Mouse (Mus musculus): ENCODE data around the gene Pde8a. TPM values are rescaled to one million over a fixed set of nuclear protein-coding genes. Genes with fewer than 3 reads are reported as not detected.

Pde8a gene
- polyA plus RNA-seq, 1 experiment from 2014 or later = 6.4 TPM

DNA sequence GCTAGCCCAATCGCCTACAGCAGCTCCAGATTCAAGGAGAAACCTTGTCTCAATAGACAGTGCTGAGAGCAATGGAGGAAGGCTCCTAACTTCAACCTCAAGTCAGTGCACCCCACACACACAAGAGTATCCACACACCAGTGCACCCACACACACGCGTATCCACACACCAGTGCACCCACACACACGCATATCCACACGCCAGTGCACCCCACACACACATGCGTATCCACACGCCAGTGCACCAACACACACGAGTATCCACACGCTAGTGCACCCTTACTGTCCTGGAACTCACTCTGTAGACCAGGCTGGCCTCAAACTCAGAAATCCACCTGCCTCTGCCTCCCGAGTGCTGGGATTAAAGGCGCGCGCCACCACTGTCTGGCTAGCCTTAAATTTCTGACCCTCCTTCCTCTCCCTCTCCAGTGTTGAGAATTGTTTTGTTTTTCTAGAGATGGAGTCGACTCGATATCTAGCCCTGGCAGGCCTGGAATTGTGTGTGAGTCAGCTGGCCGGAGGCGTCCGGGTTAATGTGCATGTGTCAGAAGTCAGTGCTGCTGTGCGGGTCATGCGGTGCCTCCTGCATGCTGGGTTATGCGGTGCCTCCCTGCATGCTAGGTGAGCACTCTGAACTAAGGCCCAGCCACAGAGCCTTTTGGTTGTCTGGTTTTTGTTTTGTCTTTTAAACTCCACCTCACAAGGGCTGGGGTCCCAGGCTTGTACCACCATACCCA, 124.6 kb downstream of the Pde8a start:
- 92% methylated on average over 21 of the region's 21 CpGs for WGBS
- peaks cover 79% of the 10 kb centered on the region for H3K36me3 ChIP-seq
- peaks cover 6% of the 10 kb centered on the region for H3K4me1 ChIP-seq
- H3K4me2 ChIP-seq (replicated peaks) = no peak overlapping the region
- no peaks in the 10 kb centered on the region for H3K9me3 ChIP-seq (replicated peaks)
- H3K27ac ChIP-seq (replicated peaks) = no peak overlapping the region
- H3K27me3 ChIP-seq = no peaks in the 10 kb centered on the region
- H3K9ac ChIP-seq = no peak overlapping the region
- H3K4me3 ChIP-seq (replicated peaks) = no peak overlapping the region
- ATAC-seq (ENCODE audit: insufficient number of reproducible peaks, low FRiP score, low TSS enrichment, low read depth) = no peak

DNA sequence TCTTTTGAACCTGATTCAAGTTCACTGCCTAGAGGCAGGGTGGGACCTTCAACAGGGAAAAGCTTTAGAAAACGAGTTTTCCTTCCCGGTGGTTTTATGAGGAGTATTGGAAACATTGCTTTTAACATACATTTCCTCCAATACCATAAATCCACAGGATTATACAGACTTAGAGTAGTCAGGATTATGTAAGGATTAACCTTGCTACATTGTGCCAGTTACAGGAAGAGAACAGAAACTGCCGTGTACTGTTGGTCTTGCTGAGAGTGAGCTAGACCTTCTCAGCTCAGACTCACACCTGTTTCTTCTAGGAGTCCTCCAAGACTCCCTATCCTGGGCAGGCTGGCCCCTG, 125.1 kb downstream of the Pde8a start:
- Histone ChIP-seq H3K27me3 (no peaks in the 10 kb centered on the region), H3K4me1 (peaks cover 12% of the 10 kb centered on the region), H3K9me3 (replicated peaks) (no peaks in the 10 kb centered on the region), H3K4me2 (replicated peaks) (no peak overlapping the region), H3K36me3 (peaks cover 79% of the 10 kb centered on the region), H3K9ac (no peak overlapping the region), H3K27ac (replicated peaks) (no peak overlapping the region), H3K4me3 (replicated peaks) (no peak overlapping the region)
- 66% methylated on average over 3 of the region's 3 CpGs for whole genome bisulfite sequencing
- no peak for ATAC-seq (ENCODE audit: insufficient number of reproducible peaks, low FRiP score, low TSS enrichment, low read depth)

DNA sequence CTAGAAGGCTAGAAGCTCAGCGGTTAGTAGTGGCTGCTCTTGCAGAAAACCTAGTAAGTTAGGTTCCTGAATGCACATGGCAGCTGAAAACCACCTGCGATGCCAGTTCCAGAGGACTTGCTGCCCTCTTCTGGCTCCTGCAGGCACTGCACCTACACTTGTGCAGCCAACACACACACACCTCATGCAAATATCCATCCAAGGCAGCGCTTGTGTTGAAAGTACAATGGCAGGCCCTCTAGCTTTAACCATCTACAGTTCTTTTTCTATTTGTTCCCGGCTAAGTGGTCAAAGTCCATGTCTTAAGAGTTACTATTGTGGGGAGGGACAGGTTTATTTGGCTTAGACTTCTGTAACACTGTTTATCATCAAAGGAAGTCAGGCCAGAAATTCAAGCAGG, 126.4 kb downstream of the Pde8a start:
- Histone ChIP-seq H3K4me2 (replicated peaks) (no peak overlapping the region), H3K27me3 (no peaks in the 10 kb centered on the region), H3K4me1 (peaks cover 18% of the 10 kb centered on the region), H3K4me3 (replicated peaks) (no peak overlapping the region), H3K27ac (replicated peaks) (no peak overlapping the region), H3K9me3 (replicated peaks) (no peaks in the 10 kb centered on the region), H3K36me3 (peaks cover 75% of the 10 kb centered on the region), H3K9ac (no peak overlapping the region)
- 80% methylated on average over 4 of the region's 4 CpGs for WGBS
- ATAC-seq (ENCODE audit: insufficient number of reproducible peaks, low FRiP score, low TSS enrichment, low read depth) = no peak

DNA sequence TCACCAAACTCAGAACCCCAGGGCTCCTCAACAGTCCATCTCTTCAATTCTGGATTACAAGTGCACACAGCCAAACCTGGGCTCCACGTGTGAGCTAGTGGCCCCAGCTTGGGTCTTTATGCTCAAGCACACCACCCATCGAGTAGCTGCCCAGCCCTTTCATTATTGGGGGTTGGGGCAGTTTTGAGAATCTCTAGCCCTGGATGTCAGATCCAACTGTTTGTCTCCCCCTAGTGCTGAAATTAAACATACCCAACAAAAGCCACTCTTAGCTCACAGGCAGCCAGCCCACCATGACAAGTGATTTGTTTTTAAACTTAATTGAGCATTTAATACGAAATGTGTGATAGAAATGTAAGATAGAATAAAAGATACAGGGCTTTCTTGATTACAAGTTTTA, 128.2 kb downstream of the Pde8a start:
- Histone ChIP-seq H3K4me3 (replicated peaks) (no peak overlapping the region), H3K9ac (no peak overlapping the region), H3K9me3 (replicated peaks) (no peaks in the 10 kb centered on the region), H3K36me3 (peaks cover 68% of the 10 kb centered on the region), H3K27me3 (no peaks in the 10 kb centered on the region), H3K4me1 (peaks cover 18% of the 10 kb centered on the region), H3K27ac (replicated peaks) (no peak overlapping the region), H3K4me2 (replicated peaks) (no peak overlapping the region)
- ATAC-seq (ENCODE audit: insufficient number of reproducible peaks, low FRiP score, low TSS enrichment, low read depth) = no peak
- WGBS = 46% methylated on average over 3 of the region's 3 CpGs

DNA sequence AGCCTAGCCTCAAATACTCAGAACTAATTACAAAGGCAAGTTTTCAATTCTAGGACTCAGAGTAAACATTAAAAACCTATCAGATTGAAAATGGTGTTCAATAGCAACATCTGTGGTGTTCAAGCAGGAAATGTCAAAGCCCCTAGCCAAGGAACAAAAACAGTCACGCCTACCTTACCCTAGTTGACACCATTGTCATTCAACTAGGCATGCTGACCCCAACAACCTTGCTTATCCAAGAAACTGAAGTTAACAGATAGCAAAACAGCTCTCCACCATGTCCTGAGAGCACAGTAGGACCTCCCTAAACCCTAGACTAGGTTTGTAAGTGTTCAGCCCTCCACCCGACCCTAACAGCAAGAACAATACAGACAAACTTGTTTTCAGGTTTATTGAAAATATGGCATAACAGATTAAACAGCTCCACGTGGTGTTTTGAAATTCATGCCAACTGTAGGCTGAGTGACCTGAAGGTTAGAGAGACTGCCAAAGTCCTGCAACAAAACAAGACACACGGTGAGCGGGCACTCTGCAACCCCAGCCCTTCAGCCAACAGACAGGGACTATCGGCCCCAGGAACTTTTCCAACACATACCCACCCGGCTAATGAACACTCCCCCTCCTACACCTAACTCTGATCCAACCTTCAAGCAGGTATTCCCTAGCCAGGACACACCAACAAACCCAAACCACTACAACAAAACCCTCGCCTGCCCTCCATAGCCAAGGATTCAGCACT, 129.1 kb downstream of the Pde8a start:
- 63% methylated on average over 8 of the region's 8 CpGs for WGBS
- H3K9me3 ChIP-seq (replicated peaks) = no peaks in the 10 kb centered on the region
- peaks cover 60% of the 10 kb centered on the region for H3K36me3 ChIP-seq

DNA sequence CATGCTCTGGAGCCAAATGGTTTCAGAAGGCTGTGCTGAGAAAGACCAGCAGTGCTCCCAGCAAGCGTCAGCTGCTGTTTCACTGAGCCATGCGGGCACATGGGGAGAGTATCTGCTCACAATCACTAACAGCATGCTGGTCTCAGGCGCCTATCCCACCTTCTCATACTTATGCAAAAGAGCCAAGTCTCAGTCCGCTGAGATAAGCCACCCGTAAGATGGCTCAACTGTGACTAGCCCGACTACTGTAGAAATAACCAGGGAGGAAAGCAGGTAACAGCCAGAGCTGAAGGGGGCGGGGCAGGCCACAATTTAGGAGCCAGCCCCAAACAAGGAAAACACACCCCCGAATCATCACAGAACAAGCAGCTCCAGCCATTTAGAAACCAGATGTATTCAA, 129.9 kb downstream of the Pde8a start:
- 22% methylated on average over 8 of the region's 8 CpGs for WGBS
- H3K36me3 ChIP-seq = peaks cover 52% of the 10 kb centered on the region

More for the DNA sequence above, 129.1 kb downstream of the Pde8a start:
- Histone ChIP-seq H3K4me1 (peaks cover 18% of the 10 kb centered on the region), H3K9ac (no peak overlapping the region), H3K27me3 (no peaks in the 10 kb centered on the region), H3K27ac (replicated peaks) (no peak overlapping the region), H3K4me3 (replicated peaks) (peak overlapping the region; percentile 70), H3K4me2 (replicated peaks) (peak overlapping the region; percentile 85)
- no peak for ATAC-seq (ENCODE audit: insufficient number of reproducible peaks, low FRiP score, low TSS enrichment, low read depth)

DNA sequence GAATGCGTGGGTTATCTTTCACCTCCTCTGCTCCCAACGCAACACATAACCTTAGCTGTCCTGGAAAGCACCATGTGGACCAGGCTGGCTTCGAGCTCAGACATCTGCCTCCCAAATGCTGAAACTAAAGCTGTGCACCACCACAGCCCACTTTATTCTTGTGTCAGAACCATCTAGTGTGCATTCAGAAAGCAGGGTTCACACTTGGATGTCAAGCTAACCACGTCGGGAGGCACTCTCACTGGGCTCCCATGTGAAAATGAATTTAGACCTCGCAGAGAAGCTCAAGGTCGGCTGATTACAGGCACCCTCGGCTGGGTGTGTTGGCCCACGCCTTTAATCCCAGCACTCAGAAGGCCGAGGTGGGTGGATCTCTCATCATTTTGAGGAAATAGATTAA, 130.4 kb downstream of the Pde8a start:
- Histone ChIP-seq H3K4me1 (peaks cover 18% of the 10 kb centered on the region), H3K27me3 (no peaks in the 10 kb centered on the region), H3K4me2 (replicated peaks) (peak overlapping the region; percentile 85), H3K9ac (peak overlapping the region; percentile 90), H3K36me3 (peaks cover 47% of the 10 kb centered on the region), H3K4me3 (replicated peaks) (peak overlapping the region; percentile 70), H3K27ac (replicated peaks) (no peak overlapping the region; the same call in 1 of the 2 replicates), H3K9me3 (replicated peaks) (no peaks in the 10 kb centered on the region)
- no peak for ATAC-seq (ENCODE audit: insufficient number of reproducible peaks, low FRiP score, low TSS enrichment, low read depth)
- WGBS = 11% methylated on average over 10 of the region's 10 CpGs

More for the DNA sequence above, 129.9 kb downstream of the Pde8a start:
- H3K9ac ChIP-seq = peak overlapping the region; percentile 90
- peak overlapping the region; percentile 85 for H3K4me2 ChIP-seq (replicated peaks)
- H3K4me3 ChIP-seq (replicated peaks) = peak overlapping the region; percentile 70
- H3K4me1 ChIP-seq = peaks cover 18% of the 10 kb centered on the region
- no peaks in the 10 kb centered on the region for H3K9me3 ChIP-seq (replicated peaks)
- ATAC-seq (ENCODE audit: insufficient number of reproducible peaks, low FRiP score, low TSS enrichment, low read depth) = no peak
- no peak overlapping the region for H3K27ac ChIP-seq (replicated peaks)
- no peaks in the 10 kb centered on the region for H3K27me3 ChIP-seq

DNA sequence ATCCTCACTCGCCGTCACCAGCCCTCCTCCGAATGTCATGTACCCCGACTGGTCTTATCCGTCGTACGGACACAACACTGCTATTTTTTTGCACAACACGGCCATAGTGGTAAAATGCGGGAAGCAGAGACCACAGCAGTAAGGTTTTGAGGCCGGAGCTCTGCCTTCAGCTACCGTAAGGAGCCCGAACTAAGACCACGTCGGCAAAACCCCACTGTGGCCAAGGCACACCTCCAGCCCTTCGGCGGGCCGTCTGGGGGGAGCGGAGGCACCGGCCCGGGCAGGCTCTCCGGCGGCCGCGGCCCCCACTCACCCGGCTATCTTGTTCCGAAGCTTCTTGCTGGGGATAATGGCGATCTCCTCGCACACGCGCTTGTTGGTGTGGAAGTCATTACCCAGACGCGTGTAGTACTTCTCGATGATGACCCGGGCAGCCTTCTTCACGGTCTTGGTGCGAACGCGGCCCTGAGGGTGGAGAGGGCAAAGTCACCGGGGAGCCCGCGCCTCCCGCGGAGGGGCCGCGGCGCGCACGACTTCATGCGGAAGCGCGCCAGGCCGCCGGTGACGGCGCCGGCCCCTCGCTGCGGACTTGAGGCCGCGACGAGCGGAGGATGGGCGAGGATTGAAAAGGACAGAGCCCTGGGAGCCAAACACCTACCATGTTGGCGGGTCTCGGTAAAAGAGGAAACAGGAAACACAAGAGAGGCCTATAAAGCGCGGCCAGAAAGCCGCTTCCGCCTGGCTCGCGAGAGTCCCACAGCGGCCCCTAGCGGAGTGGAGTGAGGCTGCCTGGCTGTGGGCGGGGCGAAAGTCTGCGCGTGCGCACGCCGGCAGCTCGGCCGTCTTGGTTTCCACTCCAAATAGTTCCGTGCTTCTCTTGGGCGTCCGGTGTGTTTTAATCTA, 131.4 kb downstream of the Pde8a start, which contains the start of gene Rps17:
TSS of gene Rps17 (minus strand) at position 711 of the 903 bp plus-strand sequence.
- peak; percentile 92 for ATAC-seq (ENCODE audit: insufficient number of reproducible peaks, low FRiP score, low TSS enrichment, low read depth)
- peak within 1 kb of the TSS; percentile 83 for H3K27ac ChIP-seq (replicated peaks)
- no peaks in the 10 kb centered on the region for H3K27me3 ChIP-seq
- under 1% methylated on average over 85 of the region's 85 CpGs for WGBS
- peaks cover 18% of the 10 kb centered on the region for H3K4me1 ChIP-seq
- peaks cover 38% of the 10 kb centered on the region for H3K36me3 ChIP-seq
- peak within 1 kb of the TSS; percentile 90 for H3K9ac ChIP-seq
- H3K4me3 ChIP-seq (replicated peaks) = peak within 1 kb of the TSS; percentile 70
- H3K4me2 ChIP-seq (replicated peaks) = peak within 1 kb of the TSS; percentile 85
- H3K9me3 ChIP-seq (replicated peaks) = no peaks in the 10 kb centered on the region

DNA sequence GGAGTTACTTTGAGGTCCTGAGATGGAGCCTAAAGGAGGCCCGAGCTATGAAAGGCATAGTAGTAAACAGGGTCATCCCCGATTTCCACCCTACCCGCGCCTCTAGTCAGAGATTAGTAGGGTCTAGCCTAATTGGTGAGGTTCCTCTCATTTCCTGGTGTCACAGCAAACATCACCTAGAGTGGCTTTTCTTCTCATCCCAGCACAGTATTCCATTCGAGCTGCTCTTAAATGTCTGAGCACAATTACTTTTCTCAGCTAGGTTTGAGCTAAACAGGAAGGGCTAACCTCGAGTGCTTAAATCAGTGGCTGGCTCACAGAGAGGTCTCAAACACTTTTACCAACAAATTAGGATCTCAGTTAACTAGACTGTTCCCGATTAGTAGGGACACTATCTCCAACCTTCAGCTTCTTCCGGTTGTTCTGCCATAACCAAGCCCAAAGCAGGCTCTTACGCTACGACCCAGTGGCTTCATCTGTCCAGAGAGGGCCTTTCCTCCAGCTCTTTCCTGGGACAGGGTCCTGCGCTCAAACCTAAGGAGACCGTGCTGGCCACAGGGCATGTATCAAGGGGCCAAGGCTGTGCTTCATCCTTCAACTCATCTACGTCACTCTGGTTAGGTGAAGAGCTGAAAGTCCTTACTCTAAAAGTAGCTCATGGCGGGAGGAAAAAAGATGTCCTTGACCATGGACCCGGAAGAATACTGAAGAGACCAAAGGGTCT, 132.2 kb downstream of the Pde8a start:
- ATAC-seq (ENCODE audit: insufficient number of reproducible peaks, low FRiP score, low TSS enrichment, low read depth) = peak; percentile 30
- 58% methylated on average over 15 of the region's 15 CpGs for WGBS
- H3K4me1 ChIP-seq = peaks cover 18% of the 10 kb centered on the region
- H3K9ac ChIP-seq = peak overlapping the region; percentile 12; the same call in 1 of the 2 replicates
- H3K9me3 ChIP-seq (replicated peaks) = no peaks in the 10 kb centered on the region
- H3K36me3 ChIP-seq = peaks cover 30% of the 10 kb centered on the region
- H3K4me2 ChIP-seq (replicated peaks) = peak overlapping the region; percentile 45
- peak overlapping the region; percentile 70 for H3K4me3 ChIP-seq (replicated peaks)
- H3K27me3 ChIP-seq = no peaks in the 10 kb centered on the region
- H3K27ac ChIP-seq (replicated peaks) = peak overlapping the region; percentile 45; the same call in 1 of the 2 replicates

DNA sequence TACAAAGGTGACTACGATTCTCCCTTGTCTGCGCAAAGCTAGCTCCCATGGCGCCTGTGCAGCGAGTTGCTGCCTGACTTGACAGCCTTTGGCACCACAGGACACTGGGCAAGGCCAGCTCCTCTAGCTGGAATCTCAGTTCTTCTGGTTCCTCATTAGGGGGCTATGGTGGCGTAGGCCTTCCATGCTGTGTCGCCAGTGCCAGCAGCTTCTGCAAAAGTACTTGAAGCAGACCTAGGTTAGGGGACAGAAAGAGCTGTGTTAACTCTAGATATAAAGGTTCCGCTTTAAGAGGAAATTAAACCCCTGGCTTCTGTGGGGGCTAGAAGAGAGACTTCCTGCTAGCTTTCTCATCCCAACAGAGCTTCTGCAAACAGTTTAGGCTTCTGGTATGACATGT, 134.8 kb downstream of the Pde8a start:
- no peak for ATAC-seq (ENCODE audit: insufficient number of reproducible peaks, low FRiP score, low TSS enrichment, low read depth)
- no peak overlapping the region for H3K9ac ChIP-seq
- H3K4me3 ChIP-seq (replicated peaks) = no peak overlapping the region
- peaks cover 9% of the 10 kb centered on the region for H3K4me1 ChIP-seq
- no peak overlapping the region for H3K4me2 ChIP-seq (replicated peaks)
- no peaks in the 10 kb centered on the region for H3K9me3 ChIP-seq (replicated peaks)
- no peak overlapping the region for H3K27ac ChIP-seq (replicated peaks)
- no peaks in the 10 kb centered on the region for H3K27me3 ChIP-seq
- WGBS = 65% methylated on average over 7 of the region's 7 CpGs
- H3K36me3 ChIP-seq = peaks cover 4% of the 10 kb centered on the region; the same call in 1 of the 2 replicates

All from embryonic facial prominence, embryonic 15.5 days (tissue).